Mouse (Mus musculus) induced T-regulatory cell, adult 2 months (primary cell): ENCODE data around the gene Teddm3.
"Not testable (repeated sequence)": the region's sequence is repeated elsewhere in the genome, so short reads cannot be mapped to it uniquely, and the experiment has no call there.

Experiments used
- DNase-seq: peaks from one replicate; pipeline ENCODE4 v3.0.0-alpha.2; 2012; ENCODE audit warnings: low read depth

The Teddm3 gene

GRCm38 (mm10) chr16:21153900-21154299 lies at the start of gene Teddm3:
Gene Teddm3, minus strand, starts transcription at chr16:21154000.
- not testable (repeated sequence) for DNase-seq

- no peak for DNase-seq
Measured at GRCm38 (mm10) chr16:21202731-21203130, 48.9 kb upstream of the Teddm3 start.

GRCm38 (mm10) chr16:21199426-21199825 lies 45.6 kb upstream of the Teddm3 start:
- no peak for DNase-seq

- DNase-seq = peak; percentile 28
Measured at GRCm38 (mm10) chr16:21198529-21198928, 44.7 kb upstream of the Teddm3 start.

GRCm38 (mm10) chr16:21198006-21198405 lies 44.2 kb upstream of the Teddm3 start:
- no peak for DNase-seq

GRCm38 (mm10) chr16:21197542-21197941 lies 43.7 kb upstream of the Teddm3 start:
- no peak for DNase-seq

GRCm38 (mm10) chr16:21196576-21196975 lies 42.8 kb upstream of the Teddm3 start:
- DNase-seq = no peak

- no peak for DNase-seq
Measured at GRCm38 (mm10) chr16:21195260-21195866, 41.6 kb upstream of the Teddm3 start.

GRCm38 (mm10) chr16:21194182-21194581 lies 40.4 kb upstream of the Teddm3 start:
- DNase-seq = no peak

- DNase-seq = peak; percentile 58
Measured at GRCm38 (mm10) chr16:21192509-21193354, 38.9 kb upstream of the Teddm3 start.

GRCm38 (mm10) chr16:21191569-21191968 lies 37.8 kb upstream of the Teddm3 start:
- DNase-seq = no peak

- no peak for DNase-seq
Measured at GRCm38 (mm10) chr16:21188345-21188744, 34.5 kb upstream of the Teddm3 start.

- DNase-seq = no peak
Measured at GRCm38 (mm10) chr16:21187568-21187967, 33.8 kb upstream of the Teddm3 start.

GRCm38 (mm10) chr16:21184697-21185096 lies 30.9 kb upstream of the Teddm3 start:
- DNase-seq = no peak

GRCm38 (mm10) chr16:21182108-21182507 lies 28.3 kb upstream of the Teddm3 start:
- DNase-seq = no peak

- DNase-seq = no peak
Measured at GRCm38 (mm10) chr16:21175236-21175635, 21.4 kb upstream of the Teddm3 start.

- no peak for DNase-seq
Measured at GRCm38 (mm10) chr16:21168730-21169129, 14.9 kb upstream of the Teddm3 start.

GRCm38 (mm10) chr16:21165343-21166220 lies 11.8 kb upstream of the Teddm3 start:
- DNase-seq = peak; percentile 13

- DNase-seq = peak; percentile 29
Measured at GRCm38 (mm10) chr16:21163423-21163822, 9.6 kb upstream of the Teddm3 start.

- not testable (repeated sequence) for DNase-seq
Measured at GRCm38 (mm10) chr16:21159226-21159625, 5.4 kb upstream of the Teddm3 start.

- DNase-seq = not testable (repeated sequence)
Measured at GRCm38 (mm10) chr16:21156261-21156660, 2.5 kb upstream of the Teddm3 start.
